Mouse (Mus musculus): ENCODE measurements around the gene Dapk3. TPM values are rescaled to one million over a fixed set of nuclear protein-coding genes. Genes with fewer than 3 reads are reported as not detected.

The Dapk3 gene
- 65.2 TPM for polyA plus RNA-seq (2015; fragmentation: Illumina TruSeq; extraction: RNeasy Lipid Tissue Mini Kit (QIAGEN cat#74804); ENCODE audit: low read depth, low replicate concordance)

DNA sequence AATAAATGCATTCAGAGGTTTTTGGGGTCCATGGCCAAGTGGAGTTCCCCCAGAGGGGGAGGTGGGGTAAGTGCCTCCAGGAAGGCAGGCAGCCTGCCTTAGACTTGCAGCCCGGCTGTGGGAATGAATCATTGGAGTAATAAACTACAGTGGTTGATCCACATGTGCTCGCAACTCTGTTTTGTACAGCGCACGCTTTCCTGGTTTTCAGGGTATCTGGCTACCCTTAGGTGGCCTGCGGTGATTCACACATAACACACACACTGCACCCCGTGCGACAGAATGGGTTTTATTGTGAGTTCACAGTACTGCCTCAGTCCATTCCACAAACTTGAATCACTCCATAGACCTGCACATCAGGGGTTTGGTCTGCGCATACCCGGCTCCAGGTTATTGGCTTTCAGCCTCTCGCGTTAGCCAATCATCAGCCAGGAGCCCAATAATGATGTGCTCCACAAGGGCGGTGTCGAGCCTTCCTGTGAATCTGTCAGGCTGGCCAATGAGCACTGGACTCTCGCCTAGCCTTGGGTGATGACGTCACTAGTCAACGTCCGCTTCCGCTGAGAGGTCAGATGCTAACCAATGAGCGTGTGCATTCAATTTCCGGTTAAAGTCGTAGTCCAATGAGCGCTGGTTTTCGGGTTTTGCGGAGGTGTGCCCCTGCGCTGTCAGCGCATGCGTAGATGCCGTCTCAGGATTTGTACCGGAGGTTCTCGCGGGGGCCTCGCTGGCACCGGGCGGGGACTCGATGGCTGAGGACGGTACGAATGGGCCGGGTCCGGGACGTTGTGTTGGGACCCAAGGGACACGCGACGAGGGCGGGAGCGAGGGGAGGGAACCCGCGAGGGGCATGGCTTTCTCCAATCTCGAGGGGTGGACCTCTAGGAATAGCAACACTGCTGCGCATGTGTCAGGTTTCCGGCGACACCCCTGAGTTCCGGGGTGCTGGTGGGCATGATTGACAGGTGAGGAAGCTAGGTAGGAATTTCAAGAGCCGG lies at the start of gene Dapk3:
Gene Dapk3, plus strand, starts transcription at position 670 of the 998 bp plus-strand sequence.

DNA sequence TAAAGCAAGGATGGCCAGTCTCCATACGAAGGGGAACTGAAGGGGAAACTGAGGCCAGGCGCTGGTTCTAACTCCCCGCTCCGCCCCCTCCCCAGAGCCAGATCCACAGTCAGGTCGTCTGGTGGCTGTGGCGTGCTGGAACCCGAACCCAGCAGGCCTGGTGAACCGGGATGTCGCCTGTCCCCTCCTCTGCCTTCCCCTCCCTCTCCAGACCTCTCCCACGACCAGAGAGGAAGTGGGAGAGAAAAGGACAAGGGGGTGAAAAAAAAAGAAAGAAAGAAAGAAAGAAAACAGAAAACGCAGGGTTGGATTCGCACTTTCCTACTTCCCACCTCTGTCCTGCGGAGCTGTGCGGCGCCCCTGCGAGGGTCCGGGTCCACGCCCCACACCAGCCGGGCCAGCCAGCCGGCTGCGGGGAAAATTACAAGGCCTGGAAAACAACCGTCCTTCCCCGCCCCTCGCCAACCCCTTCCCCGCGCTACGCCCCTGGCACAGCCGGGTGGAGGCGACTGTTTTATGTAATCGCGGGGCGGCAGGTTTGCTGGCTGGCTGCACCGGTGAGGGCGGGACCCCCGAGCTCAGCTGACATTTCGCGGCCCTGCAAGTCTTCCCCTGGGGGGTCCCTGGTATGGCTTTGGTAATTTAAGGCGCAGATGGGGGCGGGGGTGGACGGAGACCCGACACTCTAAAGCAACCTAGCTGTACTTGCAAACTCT lies 47.7 kb upstream of the Dapk3 start, which contains the start of gene Zbtb7a:
Gene Zbtb7a, plus strand, starts transcription at position 255 of the 716 bp plus-strand sequence.

DNA sequence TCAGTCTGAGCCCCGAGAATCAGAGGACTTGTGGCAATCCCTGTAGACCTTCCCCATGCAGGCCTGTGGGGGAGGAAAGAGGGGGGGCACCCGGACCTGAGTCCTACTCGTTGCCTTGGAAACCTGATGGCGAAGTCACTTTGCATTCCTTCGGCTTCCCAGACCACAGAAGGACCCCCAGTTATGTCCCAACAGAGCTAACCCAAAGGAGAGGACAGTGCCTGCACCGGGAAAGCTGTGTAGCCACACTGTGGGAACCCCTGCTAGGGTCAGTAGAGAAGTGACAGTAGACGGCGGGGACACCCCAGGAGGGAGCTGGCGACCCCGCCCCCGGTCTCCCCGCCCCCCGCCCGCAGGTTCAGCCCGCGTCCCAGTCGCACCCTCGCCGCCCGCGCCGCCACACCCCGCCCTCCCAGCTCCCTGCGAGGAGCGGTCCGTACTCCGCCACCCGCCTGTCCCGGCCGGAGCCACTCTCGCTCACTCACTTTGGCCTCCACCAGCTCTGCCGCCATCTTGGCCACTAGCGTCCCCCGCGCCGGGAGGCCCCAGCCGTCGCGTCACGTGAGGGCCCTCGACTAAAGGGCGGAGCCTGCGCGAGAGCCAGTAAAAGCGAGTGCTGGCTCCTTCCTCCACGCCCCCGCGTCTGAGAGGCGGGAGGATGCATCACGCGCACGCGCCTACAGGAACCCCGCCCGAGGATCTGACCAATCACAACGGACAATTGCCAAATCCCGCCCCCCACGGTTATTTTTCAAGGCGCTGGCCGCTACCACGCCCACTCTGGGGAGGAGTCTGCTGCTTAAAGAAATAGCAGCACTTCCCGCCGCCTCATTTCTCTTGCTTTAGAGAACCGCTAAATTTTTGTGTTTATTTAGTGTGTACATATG lies 15.4 kb upstream of the Dapk3 start, which contains the start of gene Pias4:
Gene Pias4, minus strand, starts transcription at position 724 of the 887 bp plus-strand sequence.

DNA sequence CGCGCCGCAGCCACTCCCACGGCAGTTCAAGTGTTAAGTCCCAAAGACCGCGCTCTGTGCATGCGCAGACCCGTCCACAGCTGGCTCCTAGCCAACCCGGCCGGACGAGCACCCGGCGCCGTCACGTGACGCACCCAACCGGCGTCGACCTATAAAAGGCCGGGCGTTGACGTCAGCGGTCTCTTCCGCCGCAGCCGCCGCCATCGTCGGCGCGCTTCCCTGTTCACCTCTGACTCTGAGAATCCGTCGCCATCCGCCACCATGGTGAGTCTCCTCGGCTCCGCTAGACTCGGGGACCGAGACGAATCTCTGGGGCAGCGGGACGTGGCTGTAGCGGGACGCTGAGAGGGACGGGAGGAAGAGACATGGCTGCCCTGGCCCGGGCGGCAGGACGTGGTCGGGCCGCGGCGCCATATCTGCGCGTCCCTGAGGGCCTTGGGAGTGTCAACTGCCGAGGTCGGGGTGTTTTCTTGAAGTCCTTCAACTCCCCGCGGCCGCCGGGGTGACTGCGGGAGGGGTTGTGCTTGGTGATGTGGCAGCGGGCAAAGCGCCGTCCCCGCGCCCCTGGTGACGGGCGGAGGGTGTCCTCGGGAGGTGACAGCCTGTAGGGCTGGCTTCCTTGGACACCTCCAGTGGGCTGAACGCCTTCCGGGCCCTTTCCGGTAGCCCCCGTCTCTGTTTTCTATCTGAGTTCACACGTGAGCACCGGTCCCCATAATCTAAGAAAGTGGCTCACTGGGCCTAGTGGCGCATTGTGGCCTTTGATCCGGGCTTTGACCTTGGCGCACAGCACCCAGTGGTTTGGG lies 6.1 kb upstream of the Dapk3 start, which contains the start of gene Eef2:
Gene Eef2, plus strand, starts transcription at position 166 of the 806 bp plus-strand sequence.

DNA sequence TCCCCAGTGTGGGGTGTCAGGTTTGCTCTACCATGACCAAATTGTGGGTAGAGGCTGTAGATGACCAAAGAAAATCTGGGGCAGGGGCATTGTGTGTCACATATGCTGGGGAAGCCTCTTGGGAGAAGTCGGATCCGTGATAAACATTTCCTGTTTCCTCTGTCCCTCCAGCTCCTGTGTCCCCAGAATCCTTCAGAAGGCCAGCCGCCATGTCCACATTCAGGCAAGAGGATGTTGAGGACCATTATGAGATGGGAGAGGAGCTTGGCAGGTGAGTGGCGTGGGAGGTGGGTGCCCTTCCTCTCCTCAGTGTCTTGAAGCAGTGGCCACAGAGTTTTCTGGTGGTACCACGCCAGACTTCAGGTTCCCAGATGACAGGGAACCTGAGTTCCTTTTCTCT lies 1.0 kb downstream of the Dapk3 start, which contains the start of gene 4930442H23Rik:
Gene 4930442H23Rik, minus strand, starts transcription at position 45 of the 400 bp plus-strand sequence.

DNA sequence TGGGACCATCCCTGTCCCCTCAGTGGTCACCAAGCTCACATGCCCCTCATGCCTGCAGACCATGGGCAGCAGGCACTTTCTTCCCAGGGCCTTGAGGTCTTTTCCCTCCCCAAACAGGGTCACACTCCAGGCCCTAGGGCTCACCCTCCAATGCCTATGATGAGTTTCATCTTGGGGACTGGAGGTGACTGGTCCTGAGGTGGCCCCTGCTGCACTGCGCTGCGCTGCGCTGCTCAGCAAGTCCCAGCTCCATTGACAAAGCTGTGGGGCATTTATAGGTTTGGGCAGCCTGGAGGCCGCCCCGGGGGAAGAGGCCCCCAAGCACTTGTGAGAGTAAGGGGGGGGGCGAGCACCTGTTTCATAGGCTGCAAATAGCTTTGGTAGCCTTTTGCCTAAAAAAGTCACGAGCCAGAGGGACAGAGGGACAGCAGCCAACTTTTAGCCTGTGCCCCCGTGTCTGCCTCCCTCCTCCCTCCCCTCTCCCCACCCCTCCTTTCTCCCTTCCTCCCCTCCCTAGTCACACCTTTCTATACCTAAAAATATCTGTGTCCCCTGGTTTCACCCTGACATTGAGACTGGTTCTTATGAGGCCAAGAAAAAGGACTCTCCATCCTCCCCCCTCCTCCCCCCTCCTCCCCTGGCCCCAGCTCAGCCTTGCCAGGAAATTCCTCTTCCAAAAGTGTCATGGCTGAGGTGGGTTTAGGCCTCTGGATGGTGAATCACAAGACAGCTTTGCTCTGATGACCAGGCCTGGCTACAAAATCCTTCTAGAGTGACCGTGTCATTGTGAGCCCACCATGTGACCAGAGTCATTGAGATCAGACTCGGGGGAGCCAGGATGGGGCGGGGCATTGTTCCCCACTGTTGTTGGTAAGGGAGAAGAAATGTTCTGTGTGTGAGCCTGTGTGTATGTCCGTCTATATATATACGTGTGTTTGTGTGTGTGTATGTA lies 19.3 kb downstream of the Dapk3 start, which contains the start of gene Nmrk2:
Gene Nmrk2, minus strand, starts transcription at position 245 of the 952 bp plus-strand sequence.

DNA sequence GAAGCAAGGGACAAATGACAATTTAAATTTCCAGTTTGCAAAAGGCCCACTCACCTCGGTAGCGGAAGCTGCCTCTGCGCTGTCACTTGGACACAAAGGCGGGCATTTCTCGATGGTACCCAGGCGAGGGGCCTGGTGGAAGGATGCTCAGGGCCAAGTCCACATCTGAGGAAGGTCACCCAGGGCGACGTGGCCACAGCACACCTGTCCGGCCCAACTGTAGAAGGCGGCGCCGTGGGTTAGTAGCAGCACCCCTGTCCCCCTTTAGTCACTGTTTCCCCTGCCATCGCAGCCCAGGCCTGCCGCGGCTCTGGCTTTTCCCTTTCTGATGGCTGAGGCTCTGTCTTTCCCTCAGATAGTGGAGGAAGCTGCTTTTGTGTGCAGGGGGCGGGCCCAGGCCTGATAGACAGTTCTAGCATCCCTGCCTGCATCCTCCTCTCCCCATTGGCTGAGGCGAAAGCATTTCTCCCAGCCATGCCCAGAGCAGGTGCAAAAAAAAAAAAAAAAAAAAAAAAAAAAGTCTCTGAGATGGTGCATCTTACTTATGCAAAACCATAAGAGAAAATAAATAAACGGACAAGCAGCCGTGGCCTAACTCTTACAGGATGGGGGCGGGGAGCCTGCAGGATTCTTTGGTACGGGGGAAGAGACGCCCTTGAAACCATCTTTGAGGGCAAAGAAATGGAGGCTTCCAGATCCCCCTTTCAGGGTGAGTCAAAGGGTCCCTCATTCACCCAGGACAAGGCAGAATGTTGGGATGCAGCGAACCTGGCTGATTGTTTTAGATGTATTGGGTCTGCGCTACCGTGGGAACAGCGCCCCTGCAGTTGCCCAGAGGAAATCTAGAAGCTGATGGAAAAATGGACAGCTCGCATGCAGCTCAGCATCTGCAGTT lies 47.9 kb downstream of the Dapk3 start, which contains the start of gene Atcay:
Gene Atcay, minus strand, starts transcription at position 396 of the 895 bp plus-strand sequence.

DNA sequence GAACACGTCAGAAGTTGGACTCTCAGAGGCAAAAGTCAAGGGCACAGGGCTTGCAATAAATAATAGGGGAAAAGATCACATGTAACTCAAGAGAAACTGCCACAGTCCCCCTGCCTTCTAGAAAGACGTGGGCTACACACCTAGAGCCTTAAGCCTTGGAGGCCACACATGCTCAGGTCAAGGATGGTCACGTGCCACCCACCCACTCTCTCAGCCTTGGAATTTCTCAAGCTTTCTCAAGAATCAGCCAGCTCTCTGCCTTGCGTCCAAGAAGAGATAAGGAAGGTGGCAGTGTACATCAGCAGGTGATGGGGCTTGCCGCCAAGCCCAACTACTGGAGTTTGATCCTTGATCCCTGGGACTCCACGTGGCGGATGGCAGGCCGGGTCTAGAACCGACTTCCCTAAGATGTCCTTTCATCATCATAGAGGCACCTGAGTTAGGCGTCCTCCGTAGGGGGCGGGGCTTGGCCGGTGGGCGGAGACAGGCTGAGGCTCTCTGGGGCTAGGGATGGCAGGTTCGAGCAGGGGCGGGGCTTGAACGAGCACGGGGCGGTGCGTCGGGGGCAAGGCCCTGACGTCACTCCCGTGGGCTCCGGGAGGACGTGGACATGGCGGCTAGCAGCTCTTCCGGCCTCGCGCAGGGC lies 49.9 kb downstream of the Dapk3 start, which contains the start of gene Zfr2:
Gene Zfr2, plus strand, starts transcription at position 576 of the 646 bp plus-strand sequence.

Other genes with a start within 250 kb of the Dapk3 start
- gene Gng7, start 168.1 kb upstream of the Dapk3 start, polyA plus RNA-seq (2015; fragmentation: Illumina TruSeq; extraction: RNeasy Lipid Tissue Mini Kit (QIAGEN cat#74804); ENCODE audit: low read depth, low replicate concordance): 167 TPM
- gene Diras1, start 157.3 kb upstream of the Dapk3 start, polyA plus RNA-seq (2015; fragmentation: Illumina TruSeq; extraction: RNeasy Lipid Tissue Mini Kit (QIAGEN cat#74804); ENCODE audit: low read depth, low replicate concordance): 90.3 TPM
- 48.1 TPM for gene Slc39a3, start 145.6 kb upstream of the Dapk3 start, polyA plus RNA-seq (2015; fragmentation: Illumina TruSeq; extraction: RNeasy Lipid Tissue Mini Kit (QIAGEN cat#74804); ENCODE audit: low read depth, low replicate concordance)
- gene Sgta, start 122.8 kb upstream of the Dapk3 start, polyA plus RNA-seq (2015; fragmentation: Illumina TruSeq; extraction: RNeasy Lipid Tissue Mini Kit (QIAGEN cat#74804); ENCODE audit: low read depth, low replicate concordance): 171 TPM
- gene Thop1, start 113.0 kb upstream of the Dapk3 start, polyA plus RNA-seq (2015; fragmentation: Illumina TruSeq; extraction: RNeasy Lipid Tissue Mini Kit (QIAGEN cat#74804); ENCODE audit: low read depth, low replicate concordance): 39.4 TPM
- 0.51 TPM for gene Creb3l3, start 84.1 kb upstream of the Dapk3 start, polyA plus RNA-seq (2015; fragmentation: Illumina TruSeq; extraction: RNeasy Lipid Tissue Mini Kit (QIAGEN cat#74804); ENCODE audit: low read depth, low replicate concordance)
- 96.3 TPM for gene Map2k2, start 77.1 kb upstream of the Dapk3 start, polyA plus RNA-seq (2015; fragmentation: Illumina TruSeq; extraction: RNeasy Lipid Tissue Mini Kit (QIAGEN cat#74804); ENCODE audit: low read depth, low replicate concordance)
- 45.3 TPM for gene Zbtb7a, start 47.8 kb upstream of the Dapk3 start, polyA plus RNA-seq (2015; fragmentation: Illumina TruSeq; extraction: RNeasy Lipid Tissue Mini Kit (QIAGEN cat#74804); ENCODE audit: low read depth, low replicate concordance)
- 17.8 TPM for gene Pias4, start 15.1 kb upstream of the Dapk3 start, polyA plus RNA-seq (2015; fragmentation: Illumina TruSeq; extraction: RNeasy Lipid Tissue Mini Kit (QIAGEN cat#74804); ENCODE audit: low read depth, low replicate concordance)
- 804 TPM for gene Eef2, start 6.4 kb upstream of the Dapk3 start, polyA plus RNA-seq (2015; fragmentation: Illumina TruSeq; extraction: RNeasy Lipid Tissue Mini Kit (QIAGEN cat#74804); ENCODE audit: low read depth, low replicate concordance)
- not detected for gene 4930442H23Rik, start 844 bp downstream of the Dapk3 start, polyA plus RNA-seq (2015; fragmentation: Illumina TruSeq; extraction: RNeasy Lipid Tissue Mini Kit (QIAGEN cat#74804); ENCODE audit: low read depth, low replicate concordance)
- not detected for gene Nmrk2, start 19.0 kb downstream of the Dapk3 start, polyA plus RNA-seq (2015; fragmentation: Illumina TruSeq; extraction: RNeasy Lipid Tissue Mini Kit (QIAGEN cat#74804); ENCODE audit: low read depth, low replicate concordance)
- 148 TPM for gene Atcay, start 47.8 kb downstream of the Dapk3 start, polyA plus RNA-seq (2015; fragmentation: Illumina TruSeq; extraction: RNeasy Lipid Tissue Mini Kit (QIAGEN cat#74804); ENCODE audit: low read depth, low replicate concordance)
- gene Zfr2, start 50.1 kb downstream of the Dapk3 start, polyA plus RNA-seq (2015; fragmentation: Illumina TruSeq; extraction: RNeasy Lipid Tissue Mini Kit (QIAGEN cat#74804); ENCODE audit: low read depth, low replicate concordance): 39.4 TPM
- 194 TPM for gene Matk, start 69.9 kb downstream of the Dapk3 start, polyA plus RNA-seq (2015; fragmentation: Illumina TruSeq; extraction: RNeasy Lipid Tissue Mini Kit (QIAGEN cat#74804); ENCODE audit: low read depth, low replicate concordance)
- gene Mrpl54, start 83.9 kb downstream of the Dapk3 start, polyA plus RNA-seq (2015; fragmentation: Illumina TruSeq; extraction: RNeasy Lipid Tissue Mini Kit (QIAGEN cat#74804); ENCODE audit: low read depth, low replicate concordance): 82.8 TPM
- 30.7 TPM for gene Apba3, start 84.0 kb downstream of the Dapk3 start, polyA plus RNA-seq (2015; fragmentation: Illumina TruSeq; extraction: RNeasy Lipid Tissue Mini Kit (QIAGEN cat#74804); ENCODE audit: low read depth, low replicate concordance)
- 0.57 TPM for gene Tjp3, start 108.6 kb downstream of the Dapk3 start, polyA plus RNA-seq (2015; fragmentation: Illumina TruSeq; extraction: RNeasy Lipid Tissue Mini Kit (QIAGEN cat#74804); ENCODE audit: low read depth, low replicate concordance)
- 246 TPM for gene Pip5k1c, start 110.0 kb downstream of the Dapk3 start, polyA plus RNA-seq (2015; fragmentation: Illumina TruSeq; extraction: RNeasy Lipid Tissue Mini Kit (QIAGEN cat#74804); ENCODE audit: low read depth, low replicate concordance)
- 18.8 TPM for gene Cactin, start 138.1 kb downstream of the Dapk3 start, polyA plus RNA-seq (2015; fragmentation: Illumina TruSeq; extraction: RNeasy Lipid Tissue Mini Kit (QIAGEN cat#74804); ENCODE audit: low read depth, low replicate concordance)
- gene Tbxa2r, start 145.7 kb downstream of the Dapk3 start, polyA plus RNA-seq (2015; fragmentation: Illumina TruSeq; extraction: RNeasy Lipid Tissue Mini Kit (QIAGEN cat#74804); ENCODE audit: low read depth, low replicate concordance): 0.85 TPM
- gene Gipc3, start 160.3 kb downstream of the Dapk3 start, polyA plus RNA-seq (2015; fragmentation: Illumina TruSeq; extraction: RNeasy Lipid Tissue Mini Kit (QIAGEN cat#74804); ENCODE audit: low read depth, low replicate concordance): 1.2 TPM
- 24.4 TPM for gene Hmg20b, start 167.5 kb downstream of the Dapk3 start, polyA plus RNA-seq (2015; fragmentation: Illumina TruSeq; extraction: RNeasy Lipid Tissue Mini Kit (QIAGEN cat#74804); ENCODE audit: low read depth, low replicate concordance)
- 19.9 TPM for gene Mfsd12, start 174.5 kb downstream of the Dapk3 start, polyA plus RNA-seq (2015; fragmentation: Illumina TruSeq; extraction: RNeasy Lipid Tissue Mini Kit (QIAGEN cat#74804); ENCODE audit: low read depth, low replicate concordance)
- gene 4930404N11Rik, start 182.8 kb downstream of the Dapk3 start, polyA plus RNA-seq (2015; fragmentation: Illumina TruSeq; extraction: RNeasy Lipid Tissue Mini Kit (QIAGEN cat#74804); ENCODE audit: low read depth, low replicate concordance): not detected
- gene Fzr1, start 195.5 kb downstream of the Dapk3 start, polyA plus RNA-seq (2015; fragmentation: Illumina TruSeq; extraction: RNeasy Lipid Tissue Mini Kit (QIAGEN cat#74804); ENCODE audit: low read depth, low replicate concordance): 48.4 TPM
- 94.1 TPM for gene Dohh, start 201.4 kb downstream of the Dapk3 start, polyA plus RNA-seq (2015; fragmentation: Illumina TruSeq; extraction: RNeasy Lipid Tissue Mini Kit (QIAGEN cat#74804); ENCODE audit: low read depth, low replicate concordance)
- 5.0 TPM for gene Gm48551, start 201.5 kb downstream of the Dapk3 start, polyA plus RNA-seq (2015; fragmentation: Illumina TruSeq; extraction: RNeasy Lipid Tissue Mini Kit (QIAGEN cat#74804); ENCODE audit: low read depth, low replicate concordance)
- 3.5 TPM for gene Gm48552, start 206.0 kb downstream of the Dapk3 start, polyA plus RNA-seq (2015; fragmentation: Illumina TruSeq; extraction: RNeasy Lipid Tissue Mini Kit (QIAGEN cat#74804); ENCODE audit: low read depth, low replicate concordance)
- 2.5 TPM for gene Smim24, start 210.0 kb downstream of the Dapk3 start, polyA plus RNA-seq (2015; fragmentation: Illumina TruSeq; extraction: RNeasy Lipid Tissue Mini Kit (QIAGEN cat#74804); ENCODE audit: low read depth, low replicate concordance)

Data from brain, adult 10 weeks (tissue).